Mouse (Mus musculus) intestine, embryonic 16.5 days (tissue): ENCODE measurements around the gene Taf6l. TPM values are rescaled to one million over a fixed set of nuclear protein-coding genes. Genes with fewer than 3 reads are reported as not detected.

Experiments
- ATAC-seq: fragments of 200-750 bp; cut with Nextera tagmentation; 2 replicates; pipeline ENCODE4 v1.8.0; 2017; ENCODE audit warnings: moderate TSS enrichment, moderate library complexity
- H3K27ac ChIP-seq: fragments of 300-500 bp; sonication (generic); 2 replicates; pipeline ENCODE4 v1.5.1; 2014; ENCODE audit warnings: mild to moderate bottlenecking, low read length
- H3K27me3 ChIP-seq: fragments of 300-500 bp; sonication (generic); replicated peaks from 2 replicates; pipeline ENCODE4 v1.6.1; 2014; ENCODE audit warnings: low read length, control low read depth, mixed read lengths; ENCODE audit not compliant: control insufficient read depth, insufficient read depth
- H3K36me3 ChIP-seq: fragments of 300-500 bp; sonication (generic); 2 replicates; pipeline ENCODE4 v1.6.1; 2014; ENCODE audit warnings: low read length, control low read depth; ENCODE audit not compliant: control insufficient read depth, insufficient read depth
- H3K4me1 ChIP-seq: fragments of 300-500 bp; sonication (generic); 2 replicates; pipeline ENCODE4 v1.6.1; 2014; ENCODE audit warnings: low read length, control low read depth, mixed read lengths; ENCODE audit not compliant: control insufficient read depth, insufficient read depth
- H3K4me2 ChIP-seq: fragments of 300-500 bp; sonication (generic); 2 replicates; pipeline ENCODE4 v1.6.1; 2014; ENCODE audit warnings: low read depth, low read length, control low read depth
- H3K4me3 ChIP-seq: fragments of 300-500 bp; sonication (generic); 2 replicates; pipeline ENCODE4 v1.5.1; 2014; ENCODE audit warnings: mild to moderate bottlenecking, low read length
- H3K9ac ChIP-seq: fragments of 300-500 bp; sonication (generic); 2 replicates; pipeline ENCODE4 v1.6.1; 2014; ENCODE audit warnings: low read depth, low read length
- H3K9me3 ChIP-seq: fragments of 300-500 bp; sonication (generic); 2 replicates; pipeline ENCODE4 v1.6.1; 2016; ENCODE audit warnings: low read length, control low read depth; ENCODE audit not compliant: control insufficient read depth
- WGBS: fragments of 180-500 bp; shearing (Covaris S2); extraction: QIAGEN DNeasy Blood & Tissue Kit; methylation state at CpG from one replicate; pipeline ENCODE4 v1.1.7; 2014; 5-methylcytosine and 5-hydroxymethylcytosine counted together
- polyA plus RNA-seq: library from polyadenylated mRNA; unstranded; fragments of >200 nt; fragmentation: Nextera tagmentation; extraction: Ambion mirVana; gene quantifications from 2 replicates; pipeline ENCODE4 v1.2.1, GENCODE M21; 2015

Gene Taf6l
- polyA plus RNA-seq, 1 experiment from 2014 or later: 25.0 TPM

GRCm38 (mm10) chr19:8745382-8745781 is 40.8 kb downstream of the Taf6l start:
- H3K27me3 ChIP-seq: no peaks in the 10 kb centered on the region
- H3K4me1 ChIP-seq: peaks cover 13% of the 10 kb centered on the region
- H3K9ac ChIP-seq: no peak overlapping the region
- no peaks in the 10 kb centered on the region for H3K9me3 ChIP-seq
- 97% methylated on average over 1 of the region's 1 CpGs for WGBS
- no peak overlapping the region for H3K27ac ChIP-seq
- H3K4me2 ChIP-seq: no peak overlapping the region
- H3K4me3 ChIP-seq: no peak overlapping the region
- H3K36me3 ChIP-seq: peaks cover 27% of the 10 kb centered on the region
- ATAC-seq: no peak

DNA sequence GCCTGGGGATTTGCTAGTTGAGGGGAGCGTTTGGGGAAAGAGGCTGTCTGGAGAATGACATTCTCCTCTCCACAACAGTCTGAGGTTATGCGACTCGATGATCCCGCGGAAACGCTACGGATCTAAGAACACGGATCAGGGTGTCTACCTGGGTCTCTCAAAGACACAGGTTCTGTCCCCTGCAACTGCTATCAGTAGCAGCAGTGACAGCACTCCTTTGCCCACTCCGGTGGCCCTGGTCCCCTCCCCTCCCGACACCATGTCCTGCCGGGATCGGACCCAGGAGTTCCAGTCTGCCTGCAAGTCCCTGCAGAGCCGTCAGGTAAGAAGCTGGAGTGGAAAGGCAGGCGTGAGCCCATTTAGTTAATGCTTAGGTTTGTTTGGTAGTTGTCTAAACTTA is 44.0 kb downstream of the Taf6l start:
- Histone ChIP-seq H3K4me1 (peaks cover 17% of the 10 kb centered on the region), H3K4me2 (peak overlapping the region; percentile 94), H3K27ac (peak overlapping the region; percentile 98), H3K4me3 (peak overlapping the region; percentile 96), H3K36me3 (peaks cover 7% of the 10 kb centered on the region), H3K9ac (peak overlapping the region; percentile 93), H3K27me3 (no peaks in the 10 kb centered on the region), H3K9me3 (no peaks in the 10 kb centered on the region)
- ATAC-seq: no peak
- 9% methylated on average over 14 of the region's 14 CpGs for WGBS

GRCm38 (mm10) chr19:8741243-8741869 is 44.9 kb downstream of the Taf6l start, which contains the start of gene Stx5a:
Stx5a (plus strand) TSS chr19:8741413.
- Histone ChIP-seq H3K4me3 (peak within 1 kb of the TSS; percentile 96), H3K4me2 (peak within 1 kb of the TSS; percentile 94), H3K9me3 (no peaks in the 10 kb centered on the region), H3K27ac (peak within 1 kb of the TSS; percentile 98), H3K36me3 (peaks cover 4% of the 10 kb centered on the region), H3K4me1 (peaks cover 18% of the 10 kb centered on the region), H3K9ac (peak within 1 kb of the TSS; percentile 93), H3K27me3 (no peaks in the 10 kb centered on the region)
- ATAC-seq: peak; percentile 98
- under 1% methylated on average over 36 of the region's 36 CpGs for WGBS

- no peaks in the 10 kb centered on the region for H3K27me3 ChIP-seq
- H3K9ac ChIP-seq: peak within 1 kb of the TSS; percentile 93
- no peak for ATAC-seq
- H3K27ac ChIP-seq: peak within 1 kb of the TSS; percentile 98
- peaks cover 18% of the 10 kb centered on the region for H3K4me1 ChIP-seq
- H3K9me3 ChIP-seq: no peaks in the 10 kb centered on the region
- H3K36me3 ChIP-seq: peaks cover 4% of the 10 kb centered on the region
- H3K4me2 ChIP-seq: peak within 1 kb of the TSS; percentile 50
- WGBS: 60% methylated on average over 14 of the region's 14 CpGs
- H3K4me3 ChIP-seq: peak within 1 kb of the TSS; percentile 96
Observed at GRCm38 (mm10) chr19:8740603-8741002, 45.6 kb downstream of the Taf6l start, which contains the start of gene 1700092M07Rik. 1700092M07Rik (plus strand) TSS chr19:8740718.

- Histone ChIP-seq H3K4me2 (no peak overlapping the region), H3K9ac (no peak overlapping the region), H3K27me3 (no peaks in the 10 kb centered on the region), H3K4me3 (no peak overlapping the region), H3K36me3 (peaks cover 4% of the 10 kb centered on the region), H3K27ac (no peak overlapping the region), H3K4me1 (peaks cover 20% of the 10 kb centered on the region), H3K9me3 (no peaks in the 10 kb centered on the region)
- 89% methylated on average over 6 of the region's 6 CpGs for WGBS
- ATAC-seq: no peak
Observed at GRCm38 (mm10) chr19:8739646-8740045, 46.6 kb downstream of the Taf6l start.

DNA sequence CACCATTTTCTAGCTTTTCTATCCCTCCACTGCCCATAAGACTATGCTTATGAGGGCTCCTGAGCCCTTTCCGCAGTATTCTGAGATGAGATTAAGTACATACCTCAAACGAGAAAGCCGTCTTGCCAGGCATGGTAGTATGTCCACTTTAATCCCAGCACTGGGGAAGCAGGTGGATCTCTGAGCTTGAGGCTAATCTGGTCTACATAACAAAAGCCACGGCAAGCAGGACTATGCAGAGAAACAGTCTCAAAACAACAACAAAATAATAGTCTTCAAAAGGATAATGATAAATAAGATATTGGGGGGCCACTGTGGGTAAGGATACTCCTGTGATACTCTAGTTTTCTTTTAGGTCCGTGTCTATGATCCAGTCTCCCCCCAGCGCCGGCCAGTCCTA is 47.3 kb downstream of the Taf6l start:
- Histone ChIP-seq H3K4me3 (no peak overlapping the region), H3K4me1 (peaks cover 20% of the 10 kb centered on the region), H3K9me3 (no peaks in the 10 kb centered on the region), H3K27me3 (no peaks in the 10 kb centered on the region), H3K36me3 (peaks cover 4% of the 10 kb centered on the region), H3K4me2 (no peak overlapping the region), H3K9ac (no peak overlapping the region), H3K27ac (no peak overlapping the region)
- WGBS: 93% methylated on average over 7 of the region's 7 CpGs
- no peak for ATAC-seq

DNA sequence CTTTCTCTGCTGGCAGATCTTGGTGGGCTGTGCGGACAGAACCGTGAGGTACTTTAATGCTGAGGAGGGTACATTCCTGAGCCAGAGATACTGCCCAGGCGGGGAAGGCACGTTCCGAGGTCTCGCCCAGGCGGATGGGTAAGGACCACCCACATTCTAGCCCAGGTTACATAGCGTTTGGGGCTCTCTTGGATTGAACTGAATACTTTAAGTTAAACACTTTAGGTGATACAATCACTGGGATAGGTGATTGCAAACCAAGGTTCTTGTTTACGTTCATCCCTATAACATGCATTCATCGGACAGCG is 50.1 kb downstream of the Taf6l start:
- H3K4me3 ChIP-seq: peak overlapping the region; percentile 95
- peak overlapping the region; percentile 88 for H3K9ac ChIP-seq
- no peaks in the 10 kb centered on the region for H3K27me3 ChIP-seq
- no peaks in the 10 kb centered on the region for H3K9me3 ChIP-seq
- H3K4me1 ChIP-seq: peaks cover 13% of the 10 kb centered on the region
- ATAC-seq: peak; percentile 39; the same call in 1 of the 2 replicates
- 1% methylated on average over 11 of the region's 11 CpGs for WGBS
- H3K27ac ChIP-seq: peak overlapping the region; percentile 14; the same call in 1 of the 2 replicates
- H3K36me3 ChIP-seq: peaks cover 4% of the 10 kb centered on the region
- H3K4me2 ChIP-seq: peak overlapping the region; percentile 92

GRCm38 (mm10) chr19:8735389-8736159 is 50.6 kb downstream of the Taf6l start, which contains the start of gene Wdr74:
Wdr74 (plus strand) TSS chr19:8735827.
- peaks cover 2% of the 10 kb centered on the region for H3K36me3 ChIP-seq
- under 1% methylated on average over 32 of the region's 32 CpGs for WGBS
- H3K9me3 ChIP-seq: no peaks in the 10 kb centered on the region
- H3K27me3 ChIP-seq: no peaks in the 10 kb centered on the region
- peak within 1 kb of the TSS; percentile 95 for H3K4me3 ChIP-seq
- H3K4me1 ChIP-seq: peaks cover 9% of the 10 kb centered on the region
- peak within 1 kb of the TSS; percentile 23; the same call in 1 of the 2 replicates for H3K27ac ChIP-seq
- H3K4me2 ChIP-seq: peak within 1 kb of the TSS; percentile 92
- ATAC-seq: peak; percentile 95
- H3K9ac ChIP-seq: peak within 1 kb of the TSS; percentile 88

- H3K4me2 ChIP-seq: no peak overlapping the region
- H3K27me3 ChIP-seq: no peaks in the 10 kb centered on the region
- no peaks in the 10 kb centered on the region for H3K9me3 ChIP-seq
- no peak overlapping the region for H3K27ac ChIP-seq
- no peak overlapping the region for H3K4me3 ChIP-seq
- 69% methylated on average over 3 of the region's 3 CpGs for WGBS
- H3K9ac ChIP-seq: no peak overlapping the region
- peaks cover 4% of the 10 kb centered on the region for H3K4me1 ChIP-seq
- ATAC-seq: no peak
- no peaks in the 10 kb centered on the region; the same call in 1 of the 2 replicates for H3K36me3 ChIP-seq
Observed at GRCm38 (mm10) chr19:8734334-8734733, 51.9 kb downstream of the Taf6l start.
